Mouse (Mus musculus) CH12.LX (cell line): ENCODE results near the gene Nemp1. TPM values are rescaled to one million over a fixed set of nuclear protein-coding genes. Genes with fewer than 3 reads are reported as not detected.

ENCODE experiments used
- DNase-seq: peaks from one replicate; pipeline ENCODE4 v3.0.0-alpha.2; 2013; ENCODE audit errors: extremely low read depth
- H3K27ac ChIP-seq: 2 replicates; pipeline ENCODE4 v1.5.1; 2012; ENCODE audit warnings: low read depth, mild to moderate bottlenecking, control low read depth, moderate library complexity; ENCODE audit not compliant: insufficient read depth
- H3K27me3 ChIP-seq: replicated peaks from 2 replicates; pipeline ENCODE3; 2012; ENCODE audit warnings: inconsistent platforms
- H3K36me3 ChIP-seq, 2 experiments: replicated peaks in 1 of 2; 2 replicates each; pipeline versions ENCODE3 to v1.6.1; 2012; ENCODE audit warnings: inconsistent platforms in 1 of 2, low read length in 1 of 2, mild to moderate bottlenecking in 1 of 2, mixed read lengths in 1 of 2, moderate library complexity in 1 of 2; ENCODE audit not compliant: control insufficient read depth in 1 of 2, insufficient read depth in 1 of 2
- H3K4me1 ChIP-seq, 2 experiments: 2 replicates each; pipeline ENCODE4 v1.6.1; 2012; ENCODE audit warnings: inconsistent platforms in 1 of 2, moderate library complexity in 1 of 2; ENCODE audit not compliant: insufficient read depth in 2 of 2, control insufficient read depth in 1 of 2
- H3K4me2 ChIP-seq: 2 replicates; pipeline ENCODE4 v1.6.1; 2012; ENCODE audit warnings: low read depth, mild to moderate bottlenecking, control low read depth; ENCODE audit not compliant: poor library complexity, insufficient read depth, severe bottlenecking
- H3K4me3 ChIP-seq, 3 experiments: fragments of 150-350 bp in 1 of 3; sonication (generic) in 1 of 3; replicated peaks in 1 of 3; 2 replicates each; pipeline versions ENCODE3 to v1.5.1; 2011 to 2012; ENCODE audit warnings: low read depth in 2 of 3, low read length in 2 of 3, mild to moderate bottlenecking in 2 of 3, moderate library complexity in 2 of 3, control low read depth in 1 of 3, improper control_type of control experiment in 1 of 3, inconsistent platforms in 1 of 3, mixed read lengths in 1 of 3; ENCODE audit not compliant: poor library complexity in 1 of 3
- H3K79me2 ChIP-seq: replicated peaks from 2 replicates; pipeline ENCODE4 v1.6.1; 2012; ENCODE audit warnings: mild to moderate bottlenecking, moderate library complexity; ENCODE audit not compliant: control insufficient read depth, poor library complexity, insufficient read depth, severe bottlenecking; ENCODE audit errors: extremely low read depth
- H3K9ac ChIP-seq: 2 replicates; pipeline ENCODE4 v1.6.1; 2012; ENCODE audit warnings: low read depth, mild to moderate bottlenecking, control low read depth, moderate library complexity; ENCODE audit not compliant: insufficient read depth
- H3K9me3 ChIP-seq: replicated peaks from 2 replicates; pipeline ENCODE3; 2012; ENCODE audit warnings: low read length, inconsistent platforms, mixed read lengths
- BHLHE40 ChIP-seq: IDR thresholded peaks from 2 replicates; pipeline ENCODE4 v1.6.1; 2011; ENCODE audit warnings: mild to moderate bottlenecking, low read depth, low read length, improper control_type of control experiment
- CHD1 ChIP-seq: IDR thresholded peaks from 2 replicates; pipeline ENCODE4 v1.6.1; 2012; ENCODE audit warnings: low read depth, low read length, improper control_type of control experiment, inconsistent platforms
- CHD2 ChIP-seq: IDR thresholded peaks from 2 replicates; pipeline ENCODE4 v1.6.1; 2011; ENCODE audit warnings: low read length, improper control_type of control experiment
- E2F4 ChIP-seq: IDR thresholded peaks from 2 replicates; pipeline ENCODE4 v1.6.1; 2011; ENCODE audit warnings: low read depth, low read length, improper control_type of control experiment; ENCODE audit not compliant: insufficient replicate concordance
- EP300 ChIP-seq: IDR thresholded peaks from 2 replicates; pipeline ENCODE4 v1.6.1; 2011; ENCODE audit warnings: low read length, improper control_type of control experiment
- ETS1 ChIP-seq: conservative IDR thresholded peaks from 2 replicates; pipeline ENCODE4 v1.6.1; 2012; ENCODE audit warnings: low read depth, mild to moderate bottlenecking, inconsistent platforms, low read length, improper control_type of control experiment, moderate library complexity
- JUND ChIP-seq: conservative IDR thresholded peaks from 2 replicates; pipeline ENCODE4 v1.6.1; 2011; ENCODE audit warnings: low read depth, low read length, improper control_type of control experiment
- MAFK ChIP-seq: IDR thresholded peaks from 2 replicates; pipeline ENCODE4 v1.6.1; 2011; ENCODE audit warnings: low read length, improper control_type of control experiment; ENCODE audit not compliant: insufficient replicate concordance
- MAX ChIP-seq: IDR thresholded peaks from 2 replicates; pipeline ENCODE4 v1.6.1; 2011; ENCODE audit warnings: low read length, improper control_type of control experiment
- MAZ ChIP-seq: IDR thresholded peaks from 2 replicates; pipeline ENCODE4 v1.6.1; 2012; ENCODE audit warnings: low read depth, mild to moderate bottlenecking, inconsistent platforms, low read length, improper control_type of control experiment, moderate library complexity
- MEF2A ChIP-seq: IDR thresholded peaks from 2 replicates; pipeline ENCODE4 v1.6.1; 2014; ENCODE audit warnings: low read depth, mild to moderate bottlenecking, inconsistent platforms, low read length, improper control_type of control experiment, borderline replicate concordance
- MXI1 ChIP-seq: IDR thresholded peaks from 2 replicates; pipeline ENCODE4 v1.6.1; 2011; ENCODE audit warnings: mild to moderate bottlenecking, low read depth, low read length, improper control_type of control experiment
- MYC ChIP-seq: IDR thresholded peaks from 2 replicates; pipeline ENCODE4 v1.6.1; 2011; ENCODE audit warnings: low read depth, mild to moderate bottlenecking, improper control_type of control experiment, low read length
- NELFE ChIP-seq: IDR thresholded peaks from 2 replicates; pipeline ENCODE4 v1.6.1; 2011; ENCODE audit warnings: low read depth, low read length, improper control_type of control experiment
- NRF1 ChIP-seq: IDR thresholded peaks from 2 replicates; pipeline ENCODE4 v1.6.1; 2014; ENCODE audit warnings: low read depth, mild to moderate bottlenecking, inconsistent platforms, low read length, improper control_type of control experiment, moderate library complexity
- SIN3A ChIP-seq: IDR thresholded peaks from 2 replicates; pipeline ENCODE4 v1.6.1; 2012; ENCODE audit warnings: low read length, improper control_type of control experiment, inconsistent platforms
- SMC3 ChIP-seq: IDR thresholded peaks from 2 replicates; pipeline ENCODE4 v1.6.1; 2011; ENCODE audit warnings: low read depth, low read length, improper control_type of control experiment
- UBTF ChIP-seq: IDR thresholded peaks from 2 replicates; pipeline ENCODE4 v1.6.1; 2012; ENCODE audit warnings: low read depth, mild to moderate bottlenecking, inconsistent platforms, low read length, improper control_type of control experiment, moderate library complexity
- USF1 ChIP-seq: IDR thresholded peaks from 2 replicates; pipeline ENCODE4 v1.6.1; 2014; ENCODE audit warnings: low read depth, mild to moderate bottlenecking, inconsistent platforms, low read length, improper control_type of control experiment
- ZC3H11A ChIP-seq: IDR thresholded peaks from 2 replicates; pipeline ENCODE4 v1.6.1; 2012; ENCODE audit warnings: low read depth, mild to moderate bottlenecking, inconsistent platforms, low read length, improper control_type of control experiment
- ZNF384 ChIP-seq: IDR thresholded peaks from 2 replicates; pipeline ENCODE4 v1.6.1; 2012; ENCODE audit warnings: low read depth, low read length, improper control_type of control experiment, inconsistent platforms
- dilution Hi-C: fragments of 300-500 bp; cut with MboI; formaldehyde crosslinking; loops from 2 replicates; pipeline ENCODE4 v1.14.3; 2020; ENCODE audit warnings: low sequenced_read_pairs; ENCODE audit not compliant: extremely low pct_unique_long_range_greater_than_20kb, extremely low pct_ligation_motif_present
- in situ Hi-C: fragments of 300-500 bp; cut with MboI; formaldehyde crosslinking; loops from 3 replicates; pipeline ENCODE4 v1.14.3; 2019; ENCODE audit warnings: low sequenced_read_pairs, low pct_ligation_motif_present, low pct_unique_long_range_greater_than_20kb, mixed read lengths
- polyA plus RNA-seq: library from polyadenylated mRNA; unstranded; fragments of >175 nt; gene quantifications from 2 replicates; pipeline ENCODE4 v1.2.1, GENCODE M21; 2012; ENCODE audit warnings: low read depth; ENCODE audit not compliant: insufficient read length
- total RNA-seq, 2 experiments: library from RNA; depleted of rRNA; stranded (reverse); fragments of 300-350 nt in 1 of 2; fragments of >200 nt in 1 of 2; gene quantifications; 2 replicates each; pipeline ENCODE4 v1.2.3; 2012 to 2014

The Nemp1 gene
- total RNA-seq (2012; rRNA removed): 12.5 and 13.2 TPM in 2 replicates
- total RNA-seq (2014; rRNA removed): 17.4 and 18.3 TPM in 2 replicates
- 7.5 and 8.3 TPM in 2 replicates for polyA plus RNA-seq

DNA sequence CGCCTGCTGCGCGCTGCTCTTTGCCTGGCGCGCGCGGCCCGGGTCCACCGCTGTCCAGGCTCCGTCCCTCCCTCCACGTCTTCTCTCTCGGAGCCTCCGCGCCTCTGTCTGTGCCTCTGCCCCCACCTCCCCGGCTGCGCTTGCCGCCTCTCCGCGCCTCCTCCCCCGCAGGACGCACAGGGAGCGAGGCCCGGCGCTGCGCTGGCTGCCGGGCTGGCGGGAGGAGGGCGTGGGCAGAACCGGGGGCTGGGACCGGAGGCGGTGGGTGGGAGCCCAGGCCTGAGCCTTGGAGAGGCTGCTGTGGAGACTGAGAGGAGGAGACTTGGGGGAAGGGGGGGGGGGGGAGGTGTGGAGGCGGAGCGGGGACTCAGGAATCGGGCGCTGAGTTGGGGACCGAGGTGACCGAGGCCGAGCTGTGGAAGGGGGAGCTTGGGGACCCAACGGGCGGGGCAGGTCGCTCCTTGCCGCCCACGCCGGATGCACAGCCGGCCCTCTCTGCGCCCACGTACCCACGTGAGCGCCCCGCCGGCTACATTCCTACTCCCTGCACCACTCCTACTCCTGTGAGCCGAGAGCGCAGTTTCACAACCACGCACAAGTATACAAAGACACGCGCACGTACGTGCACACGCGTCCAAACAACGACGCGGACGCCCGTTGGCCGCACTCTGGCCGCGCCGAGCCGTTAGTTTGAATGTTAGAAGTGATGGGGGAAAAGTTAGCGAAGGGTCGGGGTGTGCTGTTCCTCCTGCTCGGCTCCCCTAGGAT lies at the start of gene Nemp1:
Nemp1 (plus strand) TSS at position 401 of the 768 bp plus-strand sequence.
- Histone ChIP-seq H3K9ac (peak within 1 kb of the TSS; percentile 93), H3K79me2 (no peaks in the 10 kb centered on the region), H3K27me3 (peaks cover 26% of the 10 kb centered on the region), H3K4me2 (peak within 1 kb of the TSS; percentile 77), H3K27ac (peak within 1 kb of the TSS; percentile 87), H3K36me3 (peaks cover 0 to 14% of the 10 kb centered on the region in 2 experiments), H3K9me3 (no peaks in the 10 kb centered on the region)
- peak; percentile 35 for DNase-seq
- TF ChIP-seq SMC3 (no peak), MAFK (no peak), SIN3A (0 out of 2 replicates have a peak, but pooled peaks have one; percentile 20), BHLHE40 (peak; percentile 79), MXI1 (peak; percentile 10; the same call in 1 of the 2 replicates), UBTF (peak; percentile 76; the same call in 1 of the 2 replicates), MAZ (0 out of 2 replicates have a peak, but pooled peaks have one; percentile 11), NELFE (peak; percentile 31; the same call in 1 of the 2 replicates), CHD2 (peak; percentile 27; the same call in 1 of the 2 replicates), MAX (0 out of 2 replicates have a peak, but pooled peaks have one; percentile 2), ETS1 (no peak), NRF1 (0 out of 2 replicates have a peak, but pooled peaks have one; percentile 17), USF1 (peak; percentile 8; the same call in 1 of the 2 replicates)
- TF ChIP-seq, all 38 proteins: peak for 10
- Histone ChIP-seq H3K4me3 (peak within 1 kb of the TSS; percentile 56 to 72 (median 61)), H3K4me1 (peaks cover 15 to 62% of the 10 kb centered on the region in 2 experiments)
- in situ Hi-C loops: no loop called here
- dilution Hi-C loops: no loop called here

DNA sequence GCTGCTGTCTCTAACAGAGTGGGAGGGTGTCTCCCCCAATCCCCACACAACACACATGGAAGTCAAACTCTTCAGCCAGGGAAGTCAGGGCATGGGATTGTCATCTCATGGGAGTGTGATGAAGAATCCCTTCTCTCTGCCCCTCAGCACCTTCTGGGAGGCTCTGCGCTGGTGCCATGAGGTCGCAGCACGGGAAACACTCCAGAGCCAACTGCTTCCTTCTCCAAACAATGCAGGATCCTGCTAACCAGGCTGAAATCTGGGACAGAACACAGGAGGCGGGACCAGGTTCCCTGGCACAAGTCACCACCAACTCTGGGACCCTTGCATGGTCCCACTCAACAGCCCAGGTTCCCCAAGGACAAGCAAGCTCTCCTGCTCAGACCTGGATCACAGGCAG lies 49.4 kb upstream of the Nemp1 start:
- peaks cover 0 to 47% of the 10 kb centered on the region in 2 experiments; a peak in 2 of 4 replicates for H3K4me1 ChIP-seq
- DNase-seq: no peak
- in situ Hi-C loops: no loop called here
- no peaks in the 10 kb centered on the region for H3K9me3 ChIP-seq
- H3K27ac ChIP-seq: no peak overlapping the region
- no peak overlapping the region for H3K9ac ChIP-seq
- H3K4me2 ChIP-seq: no peak overlapping the region
- H3K27me3 ChIP-seq: peaks cover 22% of the 10 kb centered on the region
- dilution Hi-C loops: no loop called here
- no peaks in the 10 kb centered on the region for H3K79me2 ChIP-seq
- TF ChIP-seq MXI1 (no peak), MYC (no peak), SIN3A (no peak), ZC3H11A (no peak), MEF2A (no peak), NRF1 (no peak), CHD1 (no peak), E2F4 (no peak), ZNF384 (no peak), CHD2 (no peak), EP300 (no peak), JUND (no peak)
- peaks cover 0 to under 1% of the 10 kb centered on the region in 2 experiments for H3K36me3 ChIP-seq
- H3K4me3 ChIP-seq: no peak overlapping the region
